Mouse (Mus musculus) thymus, adult 2 months (tissue): ENCODE data around the gene Otud6a. TPM values are rescaled to one million over a fixed set of nuclear protein-coding genes. Genes with fewer than 3 reads are reported as not detected.

ENCODE experiments used
- DNase-seq: peaks from one replicate; pipeline ENCODE4 v3.0.0; 2021
- H3K27ac ChIP-seq: fragments of 200-500 bp; 2 replicates; pipeline ENCODE4 v1.5.1; 2012; ENCODE audit warnings: low read length, control low read depth; ENCODE audit not compliant: control insufficient read depth, insufficient read depth
- H3K27me3 ChIP-seq: fragments of 200-500 bp; 2 replicates; pipeline ENCODE4 v1.6.1; 2012; ENCODE audit warnings: mild to moderate bottlenecking, low read length, moderate library complexity, mixed read lengths; ENCODE audit not compliant: control insufficient read depth, insufficient read depth
- H3K36me3 ChIP-seq: fragments of 200-500 bp; 2 replicates; pipeline ENCODE4 v1.6.1; 2012; ENCODE audit warnings: mild to moderate bottlenecking, low read length, moderate library complexity; ENCODE audit not compliant: control insufficient read depth, insufficient read depth
- H3K4me1 ChIP-seq: fragments of 200-500 bp; replicated peaks from 2 replicates; pipeline ENCODE4 v1.6.1; 2012; ENCODE audit warnings: low read length; ENCODE audit not compliant: control insufficient read depth, insufficient read depth
- H3K4me3 ChIP-seq: fragments of 200-500 bp; 2 replicates; pipeline ENCODE4 v1.5.1; 2012; ENCODE audit warnings: mild to moderate bottlenecking, low read length, control low read depth, moderate library complexity; ENCODE audit not compliant: control insufficient read depth, insufficient read depth
- CTCF ChIP-seq: fragments of 200-500 bp; IDR thresholded peaks from 2 replicates; pipeline ENCODE4 v1.5.1; 2012; ENCODE audit warnings: mild to moderate bottlenecking, control low read depth, low read length, moderate library complexity, borderline replicate concordance; ENCODE audit not compliant: control insufficient read depth, poor library complexity, insufficient read depth; ENCODE audit errors: extremely low read depth
- POLR2A ChIP-seq: fragments of 200-500 bp; IDR thresholded peaks from 2 replicates; pipeline ENCODE4 v1.6.1; 2012; ENCODE audit warnings: mild to moderate bottlenecking, low read length, control low read depth, moderate library complexity; ENCODE audit not compliant: control insufficient read depth, poor library complexity, insufficient read depth; ENCODE audit errors: extremely low read depth
- WGBS: fragments of 180-500 bp; shearing (Covaris S2); methylation state at CpG from one replicate; pipeline ENCODE4 v1.1.7; 2018; 5-methylcytosine and 5-hydroxymethylcytosine counted together
- polyA plus RNA-seq: library from polyadenylated mRNA; depleted of rRNA; stranded (reverse); fragments of >200 nt; gene quantifications from 2 replicates; pipeline ENCODE4 v1.2.3, GENCODE M21; 2012; rRNA removed

Gene Otud6a
- polyA plus RNA-seq, result not detected in 2 replicates

DNA sequence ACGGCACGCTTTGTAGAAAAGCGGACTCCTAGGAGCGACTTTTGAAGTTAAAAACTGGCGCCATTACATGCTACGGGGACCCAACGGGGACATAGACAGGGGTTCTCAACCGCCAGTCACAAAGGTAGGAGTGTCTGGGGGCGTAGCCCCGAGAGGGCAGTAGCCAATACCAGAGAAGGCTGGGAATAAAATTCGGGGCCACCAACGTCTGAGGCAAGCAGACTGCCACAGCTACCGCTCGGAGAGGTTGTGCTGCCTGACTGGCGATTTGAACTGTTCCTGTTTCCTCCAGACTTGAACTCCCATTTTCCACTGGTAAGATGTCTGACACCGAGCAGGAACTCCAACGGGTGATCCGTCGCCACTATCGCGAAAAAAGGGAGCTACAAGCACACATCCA, at the start of gene Otud6a:
TSS of gene Otud6a (plus strand) at position 321 of the 400 bp plus-strand sequence.
- no peaks in the 10 kb centered on the region for H3K27me3 ChIP-seq
- DNase-seq, result no peak
- TF ChIP-seq CTCF (no peak), POLR2A (no peak)
- H3K4me1 ChIP-seq, result no peaks in the 10 kb centered on the region
- no peaks in the 10 kb centered on the region for H3K36me3 ChIP-seq
- no peak within 1 kb of the TSS for H3K27ac ChIP-seq
- H3K4me3 ChIP-seq, result no peak within 1 kb of the TSS
- WGBS, result 96% methylated on average over 21 of the region's 21 CpGs

DNA sequence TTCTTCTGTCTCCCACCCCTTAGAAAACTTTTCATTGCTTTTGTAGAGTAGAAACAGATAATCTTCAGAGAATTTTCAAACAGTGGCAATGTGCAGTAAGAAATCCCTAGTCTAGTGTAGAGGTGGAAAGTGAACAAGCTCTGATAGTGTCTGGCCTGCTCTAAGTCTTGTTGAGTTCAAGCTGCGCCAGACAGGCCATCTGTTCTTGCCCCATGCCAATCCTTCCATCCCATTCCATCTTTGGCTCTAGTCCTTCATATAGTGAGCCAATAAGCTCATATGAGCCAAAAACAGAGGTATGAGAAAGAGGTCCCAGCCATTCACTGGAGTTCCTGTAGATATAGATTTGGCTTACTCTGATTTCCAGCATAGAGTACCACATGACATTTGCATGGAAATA, 38.9 kb upstream of the Otud6a start:
- no peaks in the 10 kb centered on the region for H3K4me1 ChIP-seq
- 100% methylated on average over 1 of the region's 1 CpGs for WGBS
- H3K36me3 ChIP-seq, result no peaks in the 10 kb centered on the region
- no peak for TF ChIP-seq POLR2A
- TF ChIP-seq CTCF, result no peak
- H3K27ac ChIP-seq, result no peak overlapping the region
- DNase-seq, result no peak
- H3K4me3 ChIP-seq, result no peak overlapping the region
- H3K27me3 ChIP-seq, result no peaks in the 10 kb centered on the region

DNA sequence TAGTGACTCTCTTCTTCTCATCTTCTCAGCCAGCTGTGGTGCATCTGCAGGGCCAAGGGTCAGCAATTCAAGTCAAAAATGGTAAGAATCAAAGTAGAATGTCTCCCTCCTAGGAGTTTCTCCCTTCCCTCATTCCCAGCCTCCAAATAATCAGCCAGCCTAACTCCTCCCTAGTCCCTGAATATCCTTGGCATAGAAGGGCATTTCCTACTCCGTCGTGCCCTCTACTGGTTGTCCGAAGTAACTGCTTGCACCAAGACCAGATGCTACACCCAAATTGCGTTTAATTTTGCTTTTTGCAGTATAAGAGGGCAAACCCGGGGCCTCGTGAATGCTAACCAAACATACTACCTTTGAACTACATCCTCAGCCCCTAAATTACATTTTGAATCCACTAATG, 36.5 kb upstream of the Otud6a start:
- no peak overlapping the region for H3K4me3 ChIP-seq
- WGBS, result 29% methylated on average over 6 of the region's 6 CpGs
- H3K27me3 ChIP-seq, result no peaks in the 10 kb centered on the region
- H3K36me3 ChIP-seq, result no peaks in the 10 kb centered on the region
- TF ChIP-seq POLR2A (no peak), CTCF (no peak)
- H3K4me1 ChIP-seq, result no peaks in the 10 kb centered on the region
- no peak overlapping the region for H3K27ac ChIP-seq
- DNase-seq, result peak; percentile 1

DNA sequence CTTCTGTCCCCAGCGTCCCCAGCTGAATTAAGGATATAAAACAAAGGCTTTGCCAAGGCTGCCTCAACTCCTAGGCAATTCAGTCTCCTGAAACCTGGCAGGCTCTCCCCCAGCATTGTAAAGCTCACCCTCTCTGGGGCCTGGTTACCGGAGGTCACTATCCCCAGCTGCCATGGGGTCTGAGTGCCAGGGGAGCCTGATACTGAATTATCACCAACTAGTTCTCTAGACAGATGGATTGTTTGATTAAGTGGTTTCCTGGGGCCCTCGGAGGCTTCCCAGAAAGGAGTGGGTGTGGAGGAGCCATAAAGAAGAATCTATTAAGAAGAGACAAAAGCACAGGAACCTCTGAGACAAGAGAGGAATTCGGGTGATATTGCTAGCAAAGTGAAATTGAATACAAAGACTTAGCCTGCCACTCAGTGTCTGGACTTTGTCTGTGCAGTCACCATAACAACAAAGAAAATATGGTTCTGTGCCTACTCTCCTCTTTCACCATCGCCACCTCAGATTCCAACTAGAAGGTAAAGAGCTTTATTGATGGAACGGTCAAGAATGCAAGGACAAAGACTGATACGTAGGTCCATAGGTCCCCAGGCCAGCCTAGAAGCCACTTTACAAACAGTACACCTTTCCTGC, 34.5 kb upstream of the Otud6a start:
- TF ChIP-seq CTCF (no peak), POLR2A (no peak)
- H3K4me1 ChIP-seq, result no peaks in the 10 kb centered on the region
- no peak for DNase-seq
- no peak overlapping the region for H3K4me3 ChIP-seq
- 81% methylated on average over 7 of the region's 7 CpGs for WGBS
- H3K36me3 ChIP-seq, result no peaks in the 10 kb centered on the region
- H3K27me3 ChIP-seq, result no peaks in the 10 kb centered on the region
- H3K27ac ChIP-seq, result no peak overlapping the region

DNA sequence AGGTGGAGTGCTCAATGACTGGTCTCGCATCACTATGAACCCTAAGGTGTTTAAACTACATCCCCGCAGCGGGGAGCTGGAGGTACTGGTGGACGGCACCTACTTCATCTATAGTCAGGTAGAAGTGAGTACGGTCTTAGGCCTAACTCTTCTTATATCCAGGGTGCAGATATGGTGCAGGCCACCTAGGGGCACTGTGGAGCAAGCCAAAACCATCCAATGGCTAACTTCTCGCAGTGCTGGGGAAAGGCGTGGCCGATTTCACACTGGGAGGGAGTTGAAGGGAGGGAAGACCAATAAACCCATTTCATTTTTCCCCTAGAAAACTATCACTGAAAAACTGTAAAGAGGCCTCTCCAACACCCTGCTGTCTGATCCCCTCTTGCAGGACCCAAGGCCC, 33.8 kb upstream of the Otud6a start:
- no peak for DNase-seq
- H3K27me3 ChIP-seq, result no peaks in the 10 kb centered on the region
- H3K4me3 ChIP-seq, result no peak overlapping the region
- no peaks in the 10 kb centered on the region for H3K36me3 ChIP-seq
- no peaks in the 10 kb centered on the region for H3K4me1 ChIP-seq
- WGBS, result 80% methylated on average over 8 of the region's 8 CpGs
- TF ChIP-seq CTCF (no peak), POLR2A (no peak)
- no peak overlapping the region for H3K27ac ChIP-seq

DNA sequence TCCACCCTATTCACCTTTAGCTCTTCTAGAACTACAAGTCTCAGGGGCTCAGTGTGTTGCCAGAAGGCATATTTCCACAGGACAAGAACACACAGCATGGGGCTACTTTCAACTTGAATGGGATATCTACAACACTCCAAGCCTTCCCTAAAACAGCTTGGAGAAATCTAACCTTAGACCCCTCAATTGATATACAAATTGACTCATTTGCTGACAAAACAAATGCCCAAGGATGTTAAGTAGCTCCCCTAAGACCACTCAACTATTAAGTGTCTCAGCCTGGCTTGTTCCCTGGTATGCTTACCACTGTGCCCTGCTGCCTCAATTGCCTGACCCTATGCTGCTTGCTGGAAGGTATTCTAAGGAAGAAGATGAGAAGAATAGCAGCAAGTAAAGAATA, 27.9 kb upstream of the Otud6a start:
- no peak for DNase-seq
- no peak overlapping the region for H3K27ac ChIP-seq
- no peaks in the 10 kb centered on the region for H3K27me3 ChIP-seq
- H3K4me3 ChIP-seq, result no peak overlapping the region
- TF ChIP-seq POLR2A (no peak), CTCF (no peak)
- H3K4me1 ChIP-seq, result no peaks in the 10 kb centered on the region
- H3K36me3 ChIP-seq, result no peaks in the 10 kb centered on the region

DNA sequence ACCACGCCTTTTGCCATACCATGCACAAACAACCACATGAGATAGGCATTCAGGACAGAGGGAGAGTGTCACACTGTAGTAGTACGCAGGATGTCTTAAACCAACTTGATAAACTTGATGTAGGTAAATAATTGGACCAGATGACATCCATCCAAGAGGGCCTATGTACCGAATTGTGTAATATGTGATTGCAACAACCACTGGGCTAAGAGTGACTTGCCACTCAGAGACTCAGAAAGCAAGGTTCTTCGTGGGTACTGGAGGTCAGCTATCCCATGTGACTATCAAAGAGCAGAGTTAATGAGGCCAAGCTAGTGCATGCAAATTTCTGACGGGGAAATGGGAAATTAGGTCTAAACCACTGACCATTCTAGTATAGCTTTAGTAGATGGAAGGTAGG, 27.2 kb upstream of the Otud6a start:
- H3K27ac ChIP-seq, result no peak overlapping the region
- TF ChIP-seq POLR2A, result no peak
- no peak for TF ChIP-seq CTCF
- DNase-seq, result no peak
- no peaks in the 10 kb centered on the region for H3K4me1 ChIP-seq
- H3K4me3 ChIP-seq, result no peak overlapping the region
- H3K27me3 ChIP-seq, result no peaks in the 10 kb centered on the region
- 93% methylated on average over 5 of the region's 5 CpGs for WGBS
- H3K36me3 ChIP-seq, result no peaks in the 10 kb centered on the region
